Mouse (Mus musculus) forebrain, postnatal 0 days (tissue): ENCODE results near the gene Nol12. TPM values are rescaled to one million over a fixed set of nuclear protein-coding genes. Genes with fewer than 3 reads are reported as not detected.

Experiments
- ATAC-seq: fragments of 200-750 bp; cut with Nextera tagmentation; 2 replicates; pipeline ENCODE4 v1.8.0; 2017; ENCODE audit warnings: mild to moderate bottlenecking, moderate library complexity
- DNase-seq: peaks from one replicate; pipeline ENCODE4 v3.0.0-alpha.2; 2015
- H3K27ac ChIP-seq: fragments of 300-500 bp; sonication (generic); 2 replicates; pipeline ENCODE4 v1.5.1; 2014; ENCODE audit warnings: low read depth, mild to moderate bottlenecking, antibody characterized with exemption, low read length, moderate library complexity, mixed read lengths
- H3K27me3 ChIP-seq: fragments of 300-500 bp; sonication (generic); 2 replicates; pipeline ENCODE4 v1.6.1; 2014; ENCODE audit warnings: mild to moderate bottlenecking, low read length, mixed read lengths; ENCODE audit not compliant: insufficient read depth
- H3K36me3 ChIP-seq: fragments of 300-500 bp; sonication (generic); 2 replicates; pipeline ENCODE4 v1.6.1; 2014; ENCODE audit warnings: mild to moderate bottlenecking, moderate library complexity; ENCODE audit not compliant: insufficient read depth
- H3K4me1 ChIP-seq: fragments of 300-500 bp; sonication (generic); 2 replicates; pipeline ENCODE4 v1.6.1; 2014; ENCODE audit warnings: antibody characterized with exemption; ENCODE audit not compliant: insufficient read depth
- H3K4me2 ChIP-seq: fragments of 300-500 bp; sonication (generic); 2 replicates; pipeline ENCODE4 v1.6.1; 2014; ENCODE audit warnings: low read depth, mild to moderate bottlenecking, moderate library complexity
- H3K4me3 ChIP-seq: fragments of 300-500 bp; sonication (generic); 2 replicates; pipeline ENCODE4 v1.5.1; 2014; ENCODE audit warnings: low read depth, low read length, mixed read lengths
- H3K9ac ChIP-seq: fragments of 300-500 bp; sonication (generic); 2 replicates; pipeline ENCODE4 v1.6.1; 2014; ENCODE audit warnings: mild to moderate bottlenecking
- H3K9me3 ChIP-seq: fragments of 300-500 bp; sonication (generic); 2 replicates; pipeline ENCODE4 v1.6.1; 2016; ENCODE audit warnings: low read length
- CTCF ChIP-seq: sonication (generic); IDR thresholded peaks from 2 replicates; pipeline ENCODE4 v1.5.1; 2016; ENCODE audit warnings: antibody characterized with exemption, control low read depth, low read depth
- WGBS: fragments of 180-500 bp; shearing (Covaris S2); extraction: QIAGEN DNeasy Blood & Tissue Kit; methylation state at CpG from one replicate; pipeline ENCODE4 v1.1.7; 2014; 5-methylcytosine and 5-hydroxymethylcytosine counted together
- polyA plus RNA-seq: library from polyadenylated mRNA; unstranded; fragments of >200 nt; fragmentation: Nextera tagmentation; extraction: Ambion mirVana; gene quantifications from 2 replicates; pipeline ENCODE4 v1.2.1, GENCODE M21; 2015
- total RNA-seq: library from RNA; depleted of rRNA; stranded (reverse); fragments of >200 nt; gene quantifications from 2 replicates; pipeline ENCODE4 v1.2.3, GENCODE M21; 2014

The Nol12 gene
- total and polyA plus RNA-seq, 2 experiments from 2014 or later, result 17.6 to 60.3 TPM

- Histone ChIP-seq H3K9me3 (no peaks in the 10 kb centered on the region), H3K4me3 (peak overlapping the region; percentile 72), H3K36me3 (peaks cover 19% of the 10 kb centered on the region), H3K27ac (peak overlapping the region; percentile 45; the same call in 1 of the 2 replicates), H3K4me2 (peak overlapping the region; percentile 84), H3K9ac (peak overlapping the region; percentile 83), H3K27me3 (no peaks in the 10 kb centered on the region), H3K4me1 (peaks cover 25% of the 10 kb centered on the region)
- WGBS, result 10% methylated on average over 8 of the region's 8 CpGs
- TF ChIP-seq CTCF, result peak; percentile 95
- peak; percentile 88 for DNase-seq
- ATAC-seq, result peak; percentile 38
Measured at GRCm38 (mm10) chr15:78915660-78916017, 19.1 kb upstream of the Nol12 start.

- Histone ChIP-seq H3K9ac (peak overlapping the region; percentile 51), H3K4me2 (peak overlapping the region; percentile 84), H3K9me3 (no peaks in the 10 kb centered on the region), H3K27me3 (no peaks in the 10 kb centered on the region), H3K4me3 (peak overlapping the region; percentile 72), H3K27ac (peak overlapping the region; percentile 45; the same call in 1 of the 2 replicates), H3K36me3 (peaks cover 19% of the 10 kb centered on the region), H3K4me1 (peaks cover 25% of the 10 kb centered on the region)
- WGBS, result 28% methylated on average over 12 of the region's 12 CpGs
- TF ChIP-seq CTCF, result no peak; the same call in 1 of the 2 replicates
- ATAC-seq (no peak), DNase-seq (peak; percentile 36)
Measured at GRCm38 (mm10) chr15:78916052-78916826, 18.5 kb upstream of the Nol12 start.

GRCm38 (mm10) chr15:78918126-78918525 is 16.6 kb upstream of the Nol12 start:
- no peak for TF ChIP-seq CTCF
- H3K27me3 ChIP-seq, result no peaks in the 10 kb centered on the region
- H3K27ac ChIP-seq, result no peak overlapping the region
- H3K4me1 ChIP-seq, result peaks cover 23% of the 10 kb centered on the region
- ATAC-seq, result no peak
- no peaks in the 10 kb centered on the region for H3K9me3 ChIP-seq
- H3K4me2 ChIP-seq, result no peak overlapping the region
- no peak overlapping the region for H3K4me3 ChIP-seq
- no peak for DNase-seq
- H3K36me3 ChIP-seq, result peaks cover 19% of the 10 kb centered on the region
- 96% methylated on average over 23 of the region's 23 CpGs for WGBS
- H3K9ac ChIP-seq, result no peak overlapping the region

GRCm38 (mm10) chr15:78919914-78920313 is 14.8 kb upstream of the Nol12 start:
- Histone ChIP-seq H3K4me3 (no peak overlapping the region), H3K4me1 (peaks cover 17% of the 10 kb centered on the region), H3K9me3 (no peaks in the 10 kb centered on the region), H3K27me3 (no peaks in the 10 kb centered on the region), H3K9ac (no peak overlapping the region), H3K36me3 (peaks cover 19% of the 10 kb centered on the region), H3K27ac (no peak overlapping the region), H3K4me2 (no peak overlapping the region)
- no peak for DNase-seq
- 86% methylated on average over 12 of the region's 12 CpGs for WGBS
- no peak for ATAC-seq
- no peak for TF ChIP-seq CTCF

- ATAC-seq (no peak), DNase-seq (no peak)
- no peak for TF ChIP-seq CTCF
- Histone ChIP-seq H3K9ac (no peak overlapping the region), H3K27me3 (no peaks in the 10 kb centered on the region), H3K27ac (no peak overlapping the region), H3K9me3 (no peaks in the 10 kb centered on the region), H3K4me3 (no peak overlapping the region), H3K4me2 (no peak overlapping the region), H3K36me3 (peaks cover 17% of the 10 kb centered on the region), H3K4me1 (0 out of 2 replicates have a peak, but pooled peaks cover 3% of the 10 kb centered on the region)
- WGBS, result 92% methylated on average over 7 of the region's 7 CpGs
Measured at GRCm38 (mm10) chr15:78922700-78923099, 12.0 kb upstream of the Nol12 start.

- DNase-seq, result no peak
- no peak overlapping the region for H3K27ac ChIP-seq
- no peak for ATAC-seq
- no peaks in the 10 kb centered on the region for H3K9me3 ChIP-seq
- no peak overlapping the region for H3K4me2 ChIP-seq
- no peak overlapping the region for H3K9ac ChIP-seq
- no peaks in the 10 kb centered on the region for H3K27me3 ChIP-seq
- peaks cover 13% of the 10 kb centered on the region for H3K36me3 ChIP-seq
- no peak overlapping the region for H3K4me3 ChIP-seq
- 0 out of 2 replicates have a peak, but pooled peaks cover 6% of the 10 kb centered on the region for H3K4me1 ChIP-seq
- WGBS, result 83% methylated on average over 6 of the region's 6 CpGs
- no peak for TF ChIP-seq CTCF
Measured at GRCm38 (mm10) chr15:78923585-78923984, 11.1 kb upstream of the Nol12 start.

GRCm38 (mm10) chr15:78925129-78925528 is 9.6 kb upstream of the Nol12 start:
- no peak for TF ChIP-seq CTCF
- H3K9ac ChIP-seq, result no peak overlapping the region
- H3K36me3 ChIP-seq, result 0 out of 2 replicates have a peak, but pooled peaks cover 1% of the 10 kb centered on the region
- no peak overlapping the region for H3K4me2 ChIP-seq
- H3K9me3 ChIP-seq, result no peaks in the 10 kb centered on the region
- H3K4me1 ChIP-seq, result 0 out of 2 replicates have a peak, but pooled peaks cover 6% of the 10 kb centered on the region
- DNase-seq, result no peak
- H3K27ac ChIP-seq, result no peak overlapping the region
- WGBS, result 49% methylated on average over 8 of the region's 8 CpGs
- no peak overlapping the region for H3K4me3 ChIP-seq
- no peaks in the 10 kb centered on the region for H3K27me3 ChIP-seq
- ATAC-seq, result no peak
